Mouse (Mus musculus) hindbrain, embryonic 16.5 days (tissue): ENCODE data around the gene Otx2. TPM values are rescaled to one million over a fixed set of nuclear protein-coding genes. Genes with fewer than 3 reads are reported as not detected.

Source experiments
- ATAC-seq: fragments of 200-750 bp; cut with Nextera tagmentation; 2 replicates; pipeline ENCODE4 v1.8.0; 2017; ENCODE audit warnings: moderate TSS enrichment, moderate library complexity
- H3K27ac ChIP-seq: fragments of 300-500 bp; sonication (generic); 2 replicates; pipeline ENCODE4 v1.5.1; 2014; ENCODE audit warnings: low read depth, mild to moderate bottlenecking, control low read depth, low read length, moderate library complexity
- H3K27me3 ChIP-seq: fragments of 300-500 bp; sonication (generic); replicated peaks from 2 replicates; pipeline ENCODE4 v1.6.1; 2014; ENCODE audit warnings: low read length; ENCODE audit not compliant: control insufficient read depth, insufficient read depth
- H3K36me3 ChIP-seq: fragments of 300-500 bp; sonication (generic); 2 replicates; pipeline ENCODE4 v1.6.1; 2014; ENCODE audit warnings: mild to moderate bottlenecking, low read length, moderate library complexity, mixed read lengths; ENCODE audit not compliant: control insufficient read depth, insufficient read depth
- H3K4me1 ChIP-seq: fragments of 300-500 bp; sonication (generic); 2 replicates; pipeline ENCODE4 v1.6.1; 2014; ENCODE audit warnings: low read depth, low read length; ENCODE audit not compliant: control insufficient read depth, insufficient read depth
- H3K4me2 ChIP-seq: fragments of 300-500 bp; sonication (generic); 2 replicates; pipeline ENCODE4 v1.6.1; 2014; ENCODE audit warnings: mild to moderate bottlenecking, low read length, control low read depth, moderate library complexity
- H3K4me3 ChIP-seq: fragments of 300-500 bp; sonication (generic); 2 replicates; pipeline ENCODE4 v1.5.1; 2014; ENCODE audit warnings: mild to moderate bottlenecking, low read length, control low read depth, moderate library complexity
- H3K9ac ChIP-seq: fragments of 300-500 bp; sonication (generic); 2 replicates; pipeline ENCODE4 v1.6.1; 2014; ENCODE audit warnings: low read depth, mild to moderate bottlenecking, control low read depth, low read length, moderate library complexity
- H3K9me3 ChIP-seq: fragments of 300-500 bp; sonication (generic); 2 replicates; pipeline ENCODE4 v1.6.1; 2014; ENCODE audit warnings: mild to moderate bottlenecking, low read length, moderate library complexity; ENCODE audit not compliant: control insufficient read depth
- WGBS: fragments of 180-500 bp; shearing (Covaris S2); extraction: QIAGEN DNeasy Blood & Tissue Kit; methylation state at CpG from one replicate; pipeline ENCODE4 v1.1.7; 2014; 5-methylcytosine and 5-hydroxymethylcytosine counted together
- polyA plus RNA-seq: library from polyadenylated mRNA; unstranded; fragments of >200 nt; fragmentation: Nextera tagmentation; extraction: Ambion mirVana; gene quantifications from 2 replicates; pipeline ENCODE4 v1.2.1, GENCODE M21; 2015

Otx2 gene
- polyA plus RNA-seq, 1 experiment from 2014 or later: 21.0 TPM

DNA sequence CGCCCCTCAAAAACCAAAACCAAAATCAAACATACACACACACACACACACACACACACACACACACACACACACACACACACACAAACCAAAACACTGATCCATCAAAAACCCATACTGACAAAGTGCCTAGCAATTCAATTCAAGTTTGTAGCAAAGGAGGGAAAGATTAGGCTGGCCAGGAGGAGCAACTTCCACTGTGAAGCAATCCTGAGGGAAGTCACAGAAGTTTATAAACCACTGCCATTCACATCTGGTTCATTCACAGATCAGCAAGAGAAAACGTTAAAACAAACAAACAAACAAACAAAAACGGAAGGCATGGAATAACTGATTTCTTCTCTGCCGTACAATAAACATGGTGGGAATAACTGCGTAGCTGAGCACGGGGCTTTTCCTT, 16.4 kb downstream of the Otx2 start:
- Histone ChIP-seq H3K4me2 (no peak overlapping the region), H3K27me3 (peaks cover 64% of the 10 kb centered on the region), H3K9me3 (no peaks in the 10 kb centered on the region), H3K4me1 (no peaks in the 10 kb centered on the region), H3K9ac (no peak overlapping the region), H3K27ac (no peak overlapping the region), H3K36me3 (no peaks in the 10 kb centered on the region), H3K4me3 (no peak overlapping the region)
- WGBS: 66% methylated on average over 6 of the region's 6 CpGs
- no peak for ATAC-seq

- H3K4me2 ChIP-seq: no peak overlapping the region
- no peak for ATAC-seq
- H3K9ac ChIP-seq: no peak overlapping the region
- 37% methylated on average over 4 of the region's 4 CpGs for WGBS
- H3K27me3 ChIP-seq: peaks cover 66% of the 10 kb centered on the region
- no peaks in the 10 kb centered on the region for H3K36me3 ChIP-seq
- no peaks in the 10 kb centered on the region for H3K4me1 ChIP-seq
- no peak overlapping the region for H3K4me3 ChIP-seq
- H3K9me3 ChIP-seq: no peaks in the 10 kb centered on the region
- H3K27ac ChIP-seq: no peak overlapping the region
Observed at GRCm38 (mm10) chr14:48656711-48657110, 16.9 kb downstream of the Otx2 start.

DNA sequence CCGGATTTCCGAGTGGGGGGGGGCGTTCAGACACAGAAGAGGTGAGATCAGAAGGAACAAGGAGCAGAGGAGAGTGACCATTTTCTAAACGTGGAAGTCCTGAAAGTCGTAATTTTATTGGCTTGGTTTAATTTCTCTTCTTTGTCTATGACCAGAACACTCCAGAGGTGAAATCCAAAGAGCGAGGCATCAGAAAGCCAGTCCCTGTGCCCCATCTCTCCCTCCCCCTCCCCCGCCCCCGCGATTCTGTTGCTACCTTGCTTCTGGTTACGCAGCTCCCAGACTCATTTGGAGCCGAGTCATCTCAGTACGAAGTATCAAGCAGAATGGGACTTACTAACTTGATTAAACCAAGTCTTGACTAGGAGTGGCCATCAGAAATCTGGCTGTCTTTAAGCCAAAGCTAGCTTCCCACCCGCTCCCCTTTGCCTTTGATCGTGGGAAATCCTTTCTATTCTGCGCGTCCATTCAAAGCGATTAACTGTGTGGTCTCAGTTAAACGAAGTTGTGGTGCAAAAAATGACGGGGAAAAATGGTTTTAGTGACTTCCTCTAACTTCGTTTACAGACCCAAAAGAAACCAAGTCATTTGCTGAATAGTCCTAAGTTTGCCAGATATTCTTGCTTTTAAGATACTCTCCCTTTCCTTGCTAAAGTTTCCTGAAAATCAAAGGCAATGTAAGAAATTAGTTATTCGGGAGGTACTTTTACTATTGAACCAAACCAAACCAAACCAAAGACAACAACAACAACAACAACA, 17.6 kb downstream of the Otx2 start:
- Histone ChIP-seq H3K36me3 (no peaks in the 10 kb centered on the region), H3K27me3 (peaks cover 71% of the 10 kb centered on the region), H3K4me1 (no peaks in the 10 kb centered on the region), H3K9me3 (no peaks in the 10 kb centered on the region), H3K4me3 (no peak overlapping the region), H3K4me2 (no peak overlapping the region; the same call in 1 of the 2 replicates), H3K27ac (no peak overlapping the region; the same call in 1 of the 2 replicates), H3K9ac (no peak overlapping the region)
- WGBS: 6% methylated on average over 21 of the region's 21 CpGs
- no peak for ATAC-seq

DNA sequence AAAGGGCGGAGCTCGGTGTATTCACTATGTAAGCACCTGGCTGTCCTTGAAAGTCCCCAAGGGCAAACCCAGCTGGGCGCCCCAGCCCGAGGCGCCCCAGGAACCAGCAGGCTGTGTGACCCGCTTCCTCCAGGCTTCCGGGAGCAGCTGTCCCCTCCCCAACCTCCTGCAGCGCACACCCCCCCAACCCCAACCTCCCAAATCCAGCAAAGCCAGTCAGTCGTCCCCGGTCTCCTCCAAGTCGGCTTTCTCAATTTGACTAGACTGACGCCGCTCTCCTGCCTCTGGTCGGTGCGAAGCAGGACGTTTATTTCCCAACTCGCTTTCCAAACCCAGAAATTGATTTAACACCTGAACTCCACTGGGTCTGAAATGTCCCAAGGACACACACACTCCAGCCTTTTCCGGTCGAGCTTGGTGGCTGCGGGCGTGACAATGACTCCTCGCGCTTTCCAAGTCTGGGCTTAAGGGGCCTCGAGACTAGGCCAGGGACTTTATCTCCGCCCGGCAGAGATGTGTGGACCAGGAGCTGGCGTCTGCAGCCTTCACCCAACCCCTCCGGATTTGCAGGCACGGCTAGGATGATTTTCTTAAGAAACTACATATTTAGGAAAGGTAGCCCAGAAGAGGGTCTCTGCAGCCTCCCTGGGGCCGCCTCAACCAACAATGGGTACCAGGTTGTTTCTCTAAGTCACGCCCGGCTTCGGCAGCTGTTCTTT, 18.4 kb downstream of the Otx2 start:
- Histone ChIP-seq H3K9me3 (no peaks in the 10 kb centered on the region), H3K36me3 (no peaks in the 10 kb centered on the region), H3K27me3 (peaks cover 70% of the 10 kb centered on the region), H3K4me2 (no peak overlapping the region), H3K27ac (no peak overlapping the region; the same call in 1 of the 2 replicates), H3K4me3 (no peak overlapping the region), H3K9ac (no peak overlapping the region), H3K4me1 (no peaks in the 10 kb centered on the region)
- no peak for ATAC-seq
- under 1% methylated on average over 33 of the region's 33 CpGs for WGBS

GRCm38 (mm10) chr14:48654551-48655072, 19.0 kb downstream of the Otx2 start:
- Histone ChIP-seq H3K4me3 (no peak overlapping the region), H3K4me2 (no peak overlapping the region), H3K9me3 (no peaks in the 10 kb centered on the region), H3K9ac (no peak overlapping the region), H3K36me3 (no peaks in the 10 kb centered on the region), H3K27ac (no peak overlapping the region), H3K4me1 (no peaks in the 10 kb centered on the region), H3K27me3 (peaks cover 69% of the 10 kb centered on the region)
- ATAC-seq: 0 out of 2 replicates have a peak, but pooled peaks have one; percentile 37
- 4% methylated on average over 20 of the region's 20 CpGs for WGBS

GRCm38 (mm10) chr14:48653676-48654510, 19.7 kb downstream of the Otx2 start:
- 7% methylated on average over 22 of the region's 22 CpGs for WGBS
- Histone ChIP-seq H3K36me3 (no peaks in the 10 kb centered on the region), H3K27ac (no peak overlapping the region), H3K27me3 (peaks cover 63% of the 10 kb centered on the region), H3K9me3 (no peaks in the 10 kb centered on the region), H3K4me1 (no peaks in the 10 kb centered on the region), H3K9ac (no peak overlapping the region), H3K4me3 (no peak overlapping the region), H3K4me2 (no peak overlapping the region)
- ATAC-seq: no peak

- Histone ChIP-seq H3K9ac (no peak overlapping the region), H3K4me2 (no peak overlapping the region), H3K27ac (no peak overlapping the region), H3K36me3 (no peaks in the 10 kb centered on the region), H3K9me3 (no peaks in the 10 kb centered on the region), H3K4me1 (no peaks in the 10 kb centered on the region), H3K4me3 (no peak overlapping the region), H3K27me3 (peaks cover 55% of the 10 kb centered on the region)
- 67% methylated on average over 3 of the region's 3 CpGs for WGBS
- ATAC-seq: no peak
Observed at GRCm38 (mm10) chr14:48653081-48653480, 20.5 kb downstream of the Otx2 start.

DNA sequence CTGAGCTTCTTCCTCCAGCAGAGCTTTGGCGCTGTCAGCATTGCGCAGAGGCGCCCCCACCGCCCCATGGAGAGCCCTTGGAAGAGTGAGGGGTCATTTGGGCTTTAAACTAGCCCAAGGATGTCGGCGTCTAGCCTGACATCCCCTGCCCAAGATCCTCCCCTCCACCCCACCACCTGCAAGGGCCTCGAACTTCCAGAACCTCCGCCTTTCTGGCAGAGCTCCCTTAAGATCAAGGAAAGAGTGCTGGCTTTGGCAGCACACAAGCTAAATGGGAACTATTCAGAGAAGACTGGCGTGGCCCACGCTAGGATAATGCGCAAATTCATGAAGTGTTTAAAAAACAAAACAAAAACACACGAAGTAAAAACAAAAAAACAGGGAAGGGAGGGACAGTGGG, 21.4 kb downstream of the Otx2 start:
- WGBS: 14% methylated on average over 12 of the region's 12 CpGs
- ATAC-seq: no peak
- no peaks in the 10 kb centered on the region for H3K9me3 ChIP-seq
- no peaks in the 10 kb centered on the region for H3K36me3 ChIP-seq
- H3K4me2 ChIP-seq: no peak overlapping the region
- no peak overlapping the region for H3K9ac ChIP-seq
- no peak overlapping the region for H3K4me3 ChIP-seq
- H3K27ac ChIP-seq: no peak overlapping the region
- H3K27me3 ChIP-seq: peaks cover 47% of the 10 kb centered on the region
- no peaks in the 10 kb centered on the region for H3K4me1 ChIP-seq
